Mouse (Mus musculus) left cerebral cortex, adult 2 months (tissue): ENCODE measurements at regions not wholly inside any gene's neighbourhood (a gene's known extent, or its start where the extent isn't known, plus 50 kb on each side); places are given as distances from the start of the nearest gene placed in this dataset.

ENCODE experiments used
- DNase-seq, 2 experiments: peaks; one replicate each; pipeline ENCODE4 v3.0.0; 2021 to 2022; ENCODE audit warnings: low spot score in 2 of 2, mixed read lengths in 1 of 2; ENCODE audit errors: extremely low spot score in 1 of 2
- H3K27ac ChIP-seq: fragments of 200-600 bp; 2 replicates; pipeline ENCODE4 v1.8.1; 2022
- H3K4me3 ChIP-seq: fragments of 200-600 bp; 2 replicates; pipeline ENCODE4 v1.8.1; 2022
- CTCF ChIP-seq: fragments of 200-600 bp; IDR thresholded peaks from 2 replicates; pipeline ENCODE4 v1.8.1; 2022; ENCODE audit warnings: antibody characterized with exemption, mild to moderate bottlenecking, moderate library complexity
- intact Hi-C: fragments of 180-260 bp; cut with DNase I; formaldehyde crosslinking; loops from one replicate; pipeline ENCODE4 v1.15.1; 2025

- no peak overlapping the region for H3K4me3 ChIP-seq
- no peak for TF ChIP-seq CTCF
- no peak for DNase-seq
- H3K27ac ChIP-seq: no peak overlapping the region
- intact Hi-C loops: no loop called here
Observed at GRCm38 (mm10) chr14:120219224-120219623, 56.2 kb upstream of the Mbnl2 start.

DNA sequence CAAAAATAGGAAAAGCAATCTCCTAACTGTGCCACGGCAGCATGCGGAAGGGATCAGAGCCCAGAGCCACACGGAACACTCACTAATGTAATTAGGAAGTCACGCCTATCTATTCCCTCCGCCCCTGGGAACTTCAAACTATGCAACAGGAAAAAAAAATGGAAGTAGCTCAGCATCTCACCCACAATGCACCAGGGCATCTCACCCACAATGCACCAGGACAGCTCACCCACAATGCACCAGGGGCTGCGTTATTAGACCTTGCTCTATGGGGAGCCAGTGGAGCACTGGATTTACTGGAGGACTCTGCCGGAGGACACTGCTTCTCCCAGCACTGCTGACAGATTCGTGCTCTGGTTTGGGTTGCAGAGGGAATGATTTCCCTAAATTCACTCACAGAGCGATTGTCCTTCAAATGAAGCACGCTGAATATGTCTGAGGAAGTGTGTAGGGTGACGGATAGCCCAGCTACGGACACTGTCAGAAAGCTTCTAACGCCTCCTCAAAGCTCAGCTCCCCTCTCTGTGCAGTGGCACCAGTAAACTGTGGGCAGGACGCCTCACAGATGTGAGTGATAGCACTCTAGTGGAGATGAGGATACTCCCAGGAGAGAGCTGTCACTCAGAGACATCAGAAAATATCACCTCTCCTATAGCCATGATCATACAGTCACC, 51.8 kb upstream of the Mbnl2 start:
- intact Hi-C loops: no loop called here
- no peak for TF ChIP-seq CTCF
- no peak overlapping the region for H3K27ac ChIP-seq
- no peak overlapping the region for H3K4me3 ChIP-seq
- no peak for DNase-seq

GRCm38 (mm10) chr14:120224202-120224846, 51.1 kb upstream of the Mbnl2 start:
- intact Hi-C loops: no loop called here
- Histone ChIP-seq H3K4me3 (no peak overlapping the region), H3K27ac (no peak overlapping the region)
- no peak for DNase-seq
- no peak for TF ChIP-seq CTCF

GRCm38 (mm10) chr14:120225657-120226056, 49.8 kb upstream of the Mbnl2 start:
- Histone ChIP-seq H3K27ac (no peak overlapping the region), H3K4me3 (no peak overlapping the region)
- no peak for DNase-seq
- intact Hi-C loops: no loop called here
- no peak for TF ChIP-seq CTCF
